Mouse (Mus musculus) heart, adult 2 months (tissue): ENCODE results near the gene Mrpl9. TPM values are rescaled to one million over a fixed set of nuclear protein-coding genes. Genes with fewer than 3 reads are reported as not detected.

Experiments
- DNase-seq, 2 experiments: peaks; one replicate each; pipeline ENCODE4 v3.0.0; 2021
- H3K27ac ChIP-seq: fragments of 200-600 bp; 2 replicates; pipeline ENCODE4 v1.8.1; 2022
- H3K27me3 ChIP-seq: fragments of 200-500 bp; 2 replicates; pipeline ENCODE4 v1.6.1; 2012; ENCODE audit warnings: mild to moderate bottlenecking, low read length, inconsistent platforms, mixed read lengths; ENCODE audit not compliant: control insufficient read depth, insufficient read depth
- H3K36me3 ChIP-seq: fragments of 200-500 bp; 2 replicates; pipeline ENCODE4 v1.6.1; 2012; ENCODE audit warnings: low read length, inconsistent platforms; ENCODE audit not compliant: control insufficient read depth, insufficient read depth
- H3K4me1 ChIP-seq: fragments of 200-500 bp; 2 replicates; pipeline ENCODE4 v1.6.1; 2011; ENCODE audit warnings: low read length; ENCODE audit not compliant: control insufficient read depth, insufficient read depth
- H3K4me3 ChIP-seq: fragments of 200-600 bp; 2 replicates; pipeline ENCODE4 v1.8.1; 2022
- H3K79me2 ChIP-seq: fragments of 200-500 bp; replicated peaks from 2 replicates; pipeline ENCODE4 v1.6.1; 2012; ENCODE audit warnings: mild to moderate bottlenecking, inconsistent platforms, low read length, moderate library complexity, mixed read lengths; ENCODE audit not compliant: control insufficient read depth, insufficient read depth
- H3K9ac ChIP-seq: fragments of 200-500 bp; 2 replicates; pipeline ENCODE4 v1.6.1; 2012; ENCODE audit warnings: low read depth, mild to moderate bottlenecking, control low read depth, inconsistent platforms, low read length, mixed read lengths
- CTCF ChIP-seq: fragments of 200-600 bp; IDR thresholded peaks from 2 replicates; pipeline ENCODE4 v1.8.1; 2022; ENCODE audit warnings: antibody characterized with exemption, mild to moderate bottlenecking, moderate library complexity
- EP300 ChIP-seq: fragments of 200-500 bp; IDR thresholded peaks from 2 replicates; pipeline ENCODE4 v1.6.1; 2011; ENCODE audit warnings: low read depth, low read length, control low read depth; ENCODE audit not compliant: insufficient read depth
- POLR2A ChIP-seq: fragments of 200-500 bp; IDR thresholded peaks from 2 replicates; pipeline ENCODE4 v1.6.1; 2011; ENCODE audit warnings: mild to moderate bottlenecking, low read depth, low read length, control low read depth; ENCODE audit not compliant: insufficient read depth
- WGBS: fragments of 180-500 bp; shearing (Covaris S2); methylation state at CpG from one replicate; pipeline ENCODE4 v1.1.7; 2018; 5-methylcytosine and 5-hydroxymethylcytosine counted together
- intact Hi-C: fragments of 180-260 bp; cut with DNase I; formaldehyde crosslinking; loops from one replicate; pipeline ENCODE4 v1.15.1; 2025
- polyA plus RNA-seq: library from polyadenylated mRNA; depleted of rRNA; stranded (reverse); fragments of >200 nt; gene quantifications from 2 replicates; pipeline ENCODE4 v1.2.3, GENCODE M21; 2012
- total RNA-seq, 2 experiments: library from RNA; stranded (reverse); gene quantifications; 2 replicates each; pipeline ENCODE4 v1.2.3; 2021

Gene Mrpl9
- total and polyA plus RNA-seq, 3 experiments, result 43.9 to 64.1 (median 62.0) TPM

DNA sequence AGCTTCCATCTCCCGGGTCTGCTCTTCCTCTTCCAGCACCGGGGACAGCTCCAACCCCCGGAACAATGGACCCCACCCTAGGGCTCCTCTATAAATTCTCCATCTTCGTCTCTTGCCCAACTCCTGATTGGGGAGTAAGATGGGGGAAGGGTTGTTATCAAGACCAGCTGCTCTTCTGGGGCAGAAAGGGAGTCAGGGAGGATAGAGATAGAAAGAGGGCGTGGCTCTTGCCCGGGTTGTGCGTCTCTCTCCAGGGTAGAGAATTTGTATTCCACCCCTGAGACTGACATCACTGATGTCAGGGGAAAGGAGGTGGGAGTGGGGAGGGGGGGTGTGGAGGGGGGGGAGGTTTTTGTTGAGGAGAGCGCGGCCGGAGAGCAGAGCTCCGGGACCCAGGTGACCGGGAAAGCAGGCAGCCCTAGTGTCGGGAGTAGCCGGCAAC, 34.9 kb downstream of the Mrpl9 start, which contains the start of gene Celf3:
Celf3 (plus strand) TSS at position 315 of the 442 bp plus-strand sequence.
- Histone ChIP-seq H3K9ac (no peak within 1 kb of the TSS), H3K36me3 (no peaks in the 10 kb centered on the region), H3K4me1 (no peaks in the 10 kb centered on the region; the same call in 1 of the 2 replicates), H3K79me2 (no peaks in the 10 kb centered on the region), H3K27ac (no peak within 1 kb of the TSS), H3K4me3 (no peak within 1 kb of the TSS), H3K27me3 (no peaks in the 10 kb centered on the region)
- WGBS, result 6% methylated on average over 14 of the region's 14 CpGs
- no peak for TF ChIP-seq POLR2A
- no peak for TF ChIP-seq EP300
- no peak for TF ChIP-seq CTCF
- intact Hi-C loops, result no loop called here
- DNase-seq, result no peak

DNA sequence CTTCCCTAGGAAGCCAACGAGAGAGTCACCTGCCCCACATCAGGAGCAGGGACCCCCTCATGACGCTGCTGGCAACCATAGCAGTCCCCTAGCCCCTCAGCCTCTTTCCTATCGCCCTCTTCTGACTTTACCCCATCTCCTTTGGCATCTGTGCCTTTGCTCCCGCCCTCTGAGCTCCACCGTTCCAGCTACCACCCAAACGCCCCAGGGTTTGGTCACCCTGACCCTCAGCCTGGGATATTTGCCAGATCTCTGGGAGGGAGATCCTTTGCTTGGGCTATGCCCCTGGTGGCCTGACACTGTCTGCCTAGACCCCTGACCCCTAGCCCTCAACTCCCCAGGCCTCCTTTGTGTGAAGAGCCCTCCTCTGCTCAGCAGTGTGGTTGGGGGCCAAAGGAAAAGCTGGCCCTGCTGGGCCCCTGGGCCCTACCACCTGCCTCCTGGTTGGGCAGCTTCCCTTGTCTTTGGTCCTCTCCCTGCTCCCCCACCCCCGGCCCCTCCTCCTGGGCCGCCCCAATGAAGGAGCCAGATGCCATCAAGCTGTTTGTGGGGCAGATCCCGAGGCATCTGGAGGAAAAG, 35.6 kb downstream of the Mrpl9 start:
- no peak overlapping the region for H3K4me3 ChIP-seq
- TF ChIP-seq POLR2A (no peak), EP300 (no peak), CTCF (no peak)
- no peak overlapping the region for H3K9ac ChIP-seq
- no peaks in the 10 kb centered on the region for H3K36me3 ChIP-seq
- no peaks in the 10 kb centered on the region for H3K27me3 ChIP-seq
- intact Hi-C loops, result no loop called here
- WGBS, result 15% methylated on average over 9 of the region's 9 CpGs
- no peak overlapping the region for H3K27ac ChIP-seq
- no peaks in the 10 kb centered on the region for H3K79me2 ChIP-seq
- no peaks in the 10 kb centered on the region for H3K4me1 ChIP-seq
- DNase-seq, result no peak

DNA sequence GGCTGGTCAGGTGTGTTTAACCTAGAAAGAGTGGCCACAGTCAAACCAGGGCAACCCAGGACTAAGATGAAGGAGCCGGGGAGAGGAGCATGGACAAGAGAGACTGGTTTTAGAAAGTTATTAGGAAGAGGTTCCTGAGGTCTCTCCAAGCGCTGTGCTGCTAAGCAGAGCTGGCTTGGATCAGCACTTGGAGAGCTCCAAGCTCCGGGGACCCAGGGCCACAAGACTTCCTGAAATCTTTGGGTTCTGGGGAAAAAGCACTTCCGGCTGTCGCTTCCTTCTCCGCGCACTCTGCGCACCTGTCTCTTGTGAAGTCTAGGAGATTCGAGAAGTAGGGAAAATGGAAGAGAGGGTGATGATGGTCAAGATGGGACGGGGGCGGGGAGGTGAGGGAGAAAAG, 36.4 kb downstream of the Mrpl9 start:
- intact Hi-C loops, result no loop called here
- Histone ChIP-seq H3K4me1 (no peaks in the 10 kb centered on the region), H3K27ac (no peak overlapping the region), H3K27me3 (no peaks in the 10 kb centered on the region), H3K79me2 (no peaks in the 10 kb centered on the region), H3K36me3 (no peaks in the 10 kb centered on the region), H3K4me3 (no peak overlapping the region), H3K9ac (no peak overlapping the region)
- WGBS, result 8% methylated on average over 11 of the region's 11 CpGs
- TF ChIP-seq CTCF, result no peak
- TF ChIP-seq EP300, result no peak
- TF ChIP-seq POLR2A, result no peak
- no peak for DNase-seq

DNA sequence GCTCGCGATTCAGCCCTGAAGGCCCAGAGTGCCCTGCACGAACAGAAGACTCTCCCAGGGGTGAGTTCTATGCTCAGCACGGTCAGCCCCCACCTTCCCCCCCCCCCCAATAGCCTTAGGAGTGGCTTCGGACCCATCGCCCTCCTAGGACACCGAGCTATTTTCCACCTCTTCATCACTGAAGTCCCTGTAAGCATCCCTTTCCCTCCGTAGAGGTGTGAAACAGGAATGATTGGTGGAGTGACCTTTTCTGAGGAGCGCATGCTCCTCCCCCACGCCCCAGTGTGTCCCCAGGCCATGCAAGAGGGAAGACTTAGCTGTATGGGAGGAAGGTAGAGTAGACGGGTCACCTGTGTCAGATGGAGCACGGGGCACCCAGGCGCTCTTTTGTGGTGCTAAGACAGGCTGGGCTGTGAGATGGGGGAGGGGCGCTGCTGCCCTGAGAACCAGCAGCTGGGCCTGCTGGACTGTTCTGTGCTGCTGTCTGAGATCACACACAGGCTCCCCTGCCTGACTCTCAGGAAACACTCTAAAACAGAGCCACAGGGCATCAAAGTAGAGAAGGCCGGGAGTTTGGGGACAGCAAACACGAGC, 37.3 kb downstream of the Mrpl9 start, which contains the start of gene Riiad1:
Riiad1 (minus strand) TSS at position 51 of the 594 bp plus-strand sequence.
- Histone ChIP-seq H3K9ac (no peak within 1 kb of the TSS), H3K36me3 (no peaks in the 10 kb centered on the region), H3K27me3 (no peaks in the 10 kb centered on the region), H3K79me2 (no peaks in the 10 kb centered on the region), H3K27ac (no peak within 1 kb of the TSS), H3K4me3 (no peak within 1 kb of the TSS), H3K4me1 (no peaks in the 10 kb centered on the region)
- WGBS, result 21% methylated on average over 16 of the region's 16 CpGs
- no peak for DNase-seq
- TF ChIP-seq EP300, result no peak
- no peak for TF ChIP-seq POLR2A
- no peak for TF ChIP-seq CTCF
- intact Hi-C loops, result no loop called here

DNA sequence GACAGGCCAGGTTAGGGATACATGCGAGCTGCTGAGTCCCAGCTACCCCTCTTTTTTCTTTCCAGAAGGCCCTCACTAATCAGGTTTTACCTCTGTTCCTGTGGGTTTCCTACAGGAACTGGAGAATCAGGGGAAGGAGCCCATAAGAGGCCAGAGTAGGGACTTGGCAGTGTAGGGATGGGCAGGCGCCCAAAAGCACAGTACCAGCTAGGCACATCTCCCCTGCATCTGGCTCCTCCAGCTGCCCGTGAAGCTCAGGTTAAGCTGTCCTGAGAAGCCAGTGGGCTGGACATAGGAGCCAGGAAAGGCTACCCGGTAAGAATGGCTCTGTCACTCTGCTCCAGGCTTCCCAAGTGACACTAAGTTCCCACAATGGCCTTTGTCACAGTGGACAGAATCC, 38.3 kb downstream of the Mrpl9 start:
- Histone ChIP-seq H3K36me3 (no peaks in the 10 kb centered on the region), H3K79me2 (no peaks in the 10 kb centered on the region), H3K27me3 (no peaks in the 10 kb centered on the region), H3K4me3 (no peak overlapping the region), H3K9ac (no peak overlapping the region), H3K27ac (no peak overlapping the region), H3K4me1 (no peaks in the 10 kb centered on the region)
- intact Hi-C loops, result no loop called here
- DNase-seq, result no peak
- WGBS, result 49% methylated on average over 4 of the region's 4 CpGs
- no peak for TF ChIP-seq EP300
- TF ChIP-seq CTCF, result no peak
- no peak for TF ChIP-seq POLR2A

DNA sequence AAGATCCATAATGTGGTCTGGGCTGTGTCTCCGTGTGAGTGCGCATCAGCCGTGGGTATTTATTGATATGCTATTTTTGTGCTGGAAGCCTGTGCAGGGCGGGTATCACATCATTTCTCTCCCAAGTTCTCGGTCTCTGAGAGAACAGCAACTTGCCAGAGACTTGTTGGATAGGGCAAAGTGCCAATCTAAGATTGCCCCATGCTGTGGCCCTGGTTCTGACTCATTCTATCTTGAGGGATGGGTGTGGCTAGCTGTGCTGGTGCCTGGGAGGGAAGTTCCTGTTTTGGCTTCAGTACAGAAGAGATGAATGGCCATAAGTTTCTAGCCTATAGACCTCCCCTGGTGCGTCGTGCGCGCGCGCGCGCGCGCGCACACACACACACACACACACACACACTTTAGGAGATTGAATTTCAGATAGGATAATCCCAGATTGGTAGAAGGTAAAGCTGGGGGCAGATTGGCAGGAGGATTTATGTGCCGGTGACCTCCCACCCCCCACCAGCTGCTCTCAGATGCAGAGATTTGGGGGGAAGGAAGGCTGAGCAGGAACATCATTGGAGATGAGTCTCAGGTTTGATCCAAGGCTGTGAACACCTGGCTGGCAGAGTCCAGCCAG, 39.8 kb downstream of the Mrpl9 start:
- TF ChIP-seq CTCF, result no peak
- no peak for TF ChIP-seq EP300
- no peak for TF ChIP-seq POLR2A
- DNase-seq, result peak in 1 of 2 experiments; percentile 38
- WGBS, result 73% methylated on average over 17 of the region's 17 CpGs
- no peak overlapping the region for H3K4me3 ChIP-seq
- no peaks in the 10 kb centered on the region for H3K27me3 ChIP-seq
- H3K79me2 ChIP-seq, result no peaks in the 10 kb centered on the region
- no peaks in the 10 kb centered on the region for H3K36me3 ChIP-seq
- intact Hi-C loops, result no loop called here
- no peaks in the 10 kb centered on the region for H3K4me1 ChIP-seq
- no peak overlapping the region for H3K27ac ChIP-seq
- H3K9ac ChIP-seq, result no peak overlapping the region
